ENCODE assay signal across 17 mouse cellular contexts in the genomic region with DNA sequence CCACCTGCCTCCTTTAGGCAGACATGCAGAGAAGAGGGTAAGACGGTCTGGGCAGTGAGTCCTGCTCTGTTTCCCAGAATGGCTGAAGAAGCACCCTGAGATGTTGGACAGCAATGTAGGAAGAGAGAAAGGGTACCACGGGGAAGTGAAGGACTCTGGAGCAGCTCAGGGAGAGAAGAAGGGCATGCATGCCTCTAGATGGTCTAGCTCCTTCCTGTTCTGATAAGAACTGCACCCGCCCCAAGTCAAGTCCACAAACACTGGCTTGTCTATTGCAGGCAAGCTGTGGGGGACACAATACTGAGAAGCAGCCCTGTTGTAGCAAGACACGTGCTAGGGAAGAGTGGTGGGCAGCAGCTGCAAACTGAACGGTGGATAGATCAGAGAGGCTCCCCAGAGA. TPM values are rescaled to one million over a fixed set of nuclear protein-coding genes. Genes with fewer than 3 reads are reported as not detected.
DNase-seq lines count a peak whose midpoint lies in the region; ATAC-seq and TF ChIP-seq lines count a peak whose summit lies in the region.
"Had no signal": no experiment of that assay in that cellular context is flagged by ENCODE, and none has a peak within 500 bp of the region (broad histone marks: within the 10 kb centered on the region; RNA-seq: fewer than 3 reads in every experiment).

No protein-coding gene starts in this region.

- intact Hi-C loops in gastrocnemius, adult 2 months (cut with DNase I): no loop called here
- intact Hi-C loops in left cerebral cortex, adult 2 months (cut with DNase I): no loop called here

- peaks cover 58% of the 10 kb centered on the region for H3K4me1 ChIP-seq in spleen, adult 2 months (ENCODE audit: control insufficient read depth, insufficient read depth, insufficient read length)
- H3K4me1 ChIP-seq in stomach, embryonic 16.5 days (ENCODE audit: control insufficient read depth, insufficient read depth, low read length): 0 out of 2 replicates have a peak, but pooled peaks cover 3% of the 10 kb centered on the region

- no peak overlapping the region for H3K4me2 ChIP-seq in stomach, embryonic 16.5 days (ENCODE audit: low read depth, low read length)

- H3K9me3 ChIP-seq in stomach, embryonic 16.5 days (replicated peaks; ENCODE audit: control insufficient read depth, low read length): no peaks in the 10 kb centered on the region
- H3K9me3 ChIP-seq: heart, embryonic 10.5 days had no signal

- 0 out of 2 replicates have a peak overlapping the region, but pooled peaks have one; percentile 12 for H3K27ac ChIP-seq in gastrocnemius, adult 2 months
- H3K27ac ChIP-seq in spleen, adult 2 months (ENCODE audit: insufficient read depth, low read length): peak overlapping the region; percentile 92
- no peak overlapping the region for H3K27ac ChIP-seq in stomach, embryonic 16.5 days (ENCODE audit: low read length)
- H3K27ac ChIP-seq in left cerebral cortex, adult 2 months: no peak overlapping the region
- H3K27ac ChIP-seq: heart, embryonic 10.5 days had no signal

- WGBS in spleen, adult 2 months: 37% methylated on average over 5 of the region's 5 CpGs
- WGBS in stomach, embryonic 16.5 days: 65% methylated on average over 5 of the region's 5 CpGs

- no peak for TF ChIP-seq CTCF in gastrocnemius, adult 2 months (IDR thresholded peaks at IDR 0.05)
- no peak for TF ChIP-seq CTCF in spleen, adult 2 months (IDR thresholded peaks at IDR 0.05; ENCODE audit: extremely low read depth, insufficient read depth, insufficient read length, insufficient replicate concordance)
- no peak for TF ChIP-seq CTCF in left cerebral cortex, adult 2 months (IDR thresholded peaks at IDR 0.05)

- no peak for TF ChIP-seq POLR2A in spleen, adult 2 months (IDR thresholded peaks at IDR 0.05; ENCODE audit: low read depth, low read length)

- DNase-seq in gastrocnemius, adult 2 months: no peak
- no peak for DNase-seq in gastrocnemius, adult 18-20 months (ENCODE audit: low spot score)
- no peak for DNase-seq in spleen, adult 2 months (ENCODE audit: low read depth in 1 of 2, low spot score in 2 of 2)
- no peak for DNase-seq in spleen, adult 12 weeks (ENCODE audit: low spot score)
- no peak for DNase-seq in lung, postnatal 10 days
- no peak for DNase-seq in left cerebral cortex, adult 2 months (ENCODE audit: extremely low spot score in 1 of 2, low spot score in 2 of 2)
- DNase-seq: adrenal gland, postnatal 14 days; gastrocnemius, postnatal 14 days; heart, postnatal 4 days; lung, adult 2 months had no signal

- H3K4me3 ChIP-seq in gastrocnemius, adult 2 months: no peak overlapping the region
- no peak overlapping the region for H3K4me3 ChIP-seq in spleen, adult 2 months (ENCODE audit: extremely low read depth, insufficient read depth, insufficient read length)
- H3K4me3 ChIP-seq in stomach, embryonic 16.5 days (replicated peaks; ENCODE audit: low read length): no peak overlapping the region
- no peak overlapping the region for H3K4me3 ChIP-seq in left cerebral cortex, adult 2 months
- H3K4me3 ChIP-seq: heart, embryonic 10.5 days had no signal

- H3K27me3 ChIP-seq in spleen, adult 2 months (ENCODE audit: control insufficient read depth, insufficient read depth, low read length): no peaks in the 10 kb centered on the region
- no peaks in the 10 kb centered on the region for H3K27me3 ChIP-seq in stomach, embryonic 16.5 days (ENCODE audit: control insufficient read depth, insufficient read depth, low read length)

- H3K9ac ChIP-seq in stomach, embryonic 16.5 days (ENCODE audit: low read length): peak overlapping the region; percentile 17; the same call in 1 of the 2 replicates

- ATAC-seq in inflammation-experienced regulatory T-cells, adult 6 months: peak; percentile 13
- no peak for ATAC-seq in stomach, embryonic 16.5 days (ENCODE audit: insufficient read depth, low FRiP score)
- ATAC-seq: forebrain, embryonic 16.5 days had no signal

- H3K36me3 ChIP-seq in spleen, adult 2 months (ENCODE audit: control insufficient read depth, insufficient read depth, low read length): peaks cover 4% of the 10 kb centered on the region
- no peaks in the 10 kb centered on the region for H3K36me3 ChIP-seq in stomach, embryonic 16.5 days (ENCODE audit: control insufficient read depth, insufficient read depth, low read length)

RNA-seq across cellular contexts. Expression of gene Timm8a2, which starts 22.3 kb away (rescaled TPM):
- total RNA-seq in gastrocnemius, adult 2 months (2021): not detected
- not detected for total RNA-seq in gastrocnemius, adult 18-20 months (2021)
- polyA plus RNA-seq in spleen, adult 2 months (2012; rRNA removed): 0.20 and 0.23 TPM in 2 replicates
- polyA plus RNA-seq in inflammation-experienced regulatory T-cells, adult 6 months (2017; shearing (Covaris generic)): not detected
- not detected in 2 replicates for polyA plus RNA-seq in stomach, embryonic 16.5 days (2015; fragmentation: Nextera tagmentation; extraction: Ambion mirVana)
- not detected for total RNA-seq in left cerebral cortex, adult 2 months (2021)
- total RNA-seq: adrenal gland, postnatal 14 days; gastrocnemius, postnatal 14 days; heart, postnatal 4 days; layer of hippocampus, adult 18-20 months; megakaryocyte progenitor cell, adult 5-6 weeks had no signal
- polyA plus RNA-seq: forebrain, embryonic 16.5 days; heart, embryonic 10.5 days; intestine, embryonic 14.5 days; lung, adult 2 months had no signal

RNA-seq across cellular contexts. Expression of gene Gpr183, which starts 47.2 kb away (rescaled TPM):
- total RNA-seq in gastrocnemius, adult 2 months (2021): under 1 TPM; 0.17 to 0.41 TPM
- total RNA-seq in gastrocnemius, adult 18-20 months (2021): under 1 TPM in 1 of 2 experiments, not detected in 1; 0.40 TPM
- 19.3 and 21.5 TPM in 2 replicates for polyA plus RNA-seq in spleen, adult 2 months (2012; rRNA removed)
- polyA plus RNA-seq in inflammation-experienced regulatory T-cells, adult 6 months (2017; shearing (Covaris generic)): 100 to 1,000 TPM; 108 to 142 (median 140) TPM
- 4.1 and 4.7 TPM in 2 replicates for polyA plus RNA-seq in stomach, embryonic 16.5 days (2015; fragmentation: Nextera tagmentation; extraction: Ambion mirVana)
- under 1 TPM; 0.44 to 0.66 TPM for total RNA-seq in left cerebral cortex, adult 2 months (2021)

Comparison
In these comparisons a context has a peak if more than half of its experiments do, and no peak if none do; other contexts are left out.
1. H3K27ac ChIP-seq: peak in gastrocnemius, adult 2 months (single experiment) and spleen, adult 2 months (single experiment); none in stomach, embryonic 16.5 days (single experiment) and left cerebral cortex, adult 2 months (single experiment).